Mouse (Mus musculus): Measurements from ENCODE around the gene Clmp.

DNA sequence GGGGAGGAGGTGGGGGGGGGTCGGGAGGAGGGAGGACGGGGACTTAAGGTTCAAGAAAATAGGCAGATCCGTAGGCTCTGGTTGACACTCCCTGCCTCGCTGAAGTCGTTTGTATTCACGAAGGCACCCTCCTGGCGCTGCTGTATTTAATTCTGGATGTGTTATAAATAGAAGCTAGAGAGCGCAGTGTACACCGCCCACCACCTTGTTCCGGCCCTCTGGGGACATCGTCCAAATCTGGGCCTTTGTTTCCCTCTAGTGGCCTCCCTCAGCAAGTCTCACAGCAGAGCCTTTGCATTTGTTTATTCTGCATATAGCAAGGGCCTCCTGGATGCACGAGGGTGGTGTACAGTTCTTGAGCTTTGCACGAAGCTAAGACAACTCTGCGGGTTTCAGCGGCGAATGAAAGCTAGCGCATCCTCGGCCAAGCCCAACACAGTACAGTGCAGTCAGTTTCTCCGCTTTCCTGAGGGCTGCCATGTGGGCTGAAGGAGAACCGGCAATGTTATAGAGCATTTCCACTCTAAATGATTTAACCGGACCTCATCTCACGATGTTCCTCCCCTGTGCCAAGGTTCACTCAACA, 72.0 kb downstream of the Clmp start:
- TF ChIP-seq CTCF (IDR thresholded peaks at IDR 0.05; ENCODE audit: extremely low read depth, insufficient read depth, insufficient read length, insufficient replicate concordance) (peak; percentile 66; the same call in 1 of the 2 replicates), POLR2A (IDR thresholded peaks at IDR 0.05; ENCODE audit: low read depth, low read length) (no peak)
